Mouse (Mus musculus) intestine, embryonic 14.5 days (tissue): Measurements from ENCODE around the gene Zfp644. TPM values are rescaled to one million over a fixed set of nuclear protein-coding genes. Genes with fewer than 3 reads are reported as not detected.

Source experiments
- ATAC-seq: fragments of 200-750 bp; cut with Nextera tagmentation; replicated peaks from 2 replicates; pipeline ENCODE4 v1.8.0; 2017; ENCODE audit warnings: low read depth, moderate number of reproducible peaks, moderate TSS enrichment, moderate library complexity; ENCODE audit not compliant: low FRiP score, low TSS enrichment
- DNase-seq: peaks from one replicate; pipeline ENCODE4 v3.0.0-alpha.2; 2018; ENCODE audit warnings: low spot score
- H3K27ac ChIP-seq: fragments of 300-500 bp; sonication (generic); 2 replicates; pipeline ENCODE4 v1.5.1; 2014; ENCODE audit warnings: low read depth, mild to moderate bottlenecking, control low read depth
- H3K27me3 ChIP-seq: fragments of 300-500 bp; sonication (generic); replicated peaks from 2 replicates; pipeline ENCODE4 v1.6.1; 2014; ENCODE audit warnings: low read length, control low read depth; ENCODE audit not compliant: control insufficient read depth, insufficient read depth
- H3K36me3 ChIP-seq: fragments of 300-500 bp; sonication (generic); 2 replicates; pipeline ENCODE4 v1.6.1; 2014; ENCODE audit warnings: low read length, control low read depth; ENCODE audit not compliant: control insufficient read depth, insufficient read depth
- H3K4me1 ChIP-seq: fragments of 300-500 bp; sonication (generic); replicated peaks from 2 replicates; pipeline ENCODE4 v1.6.1; 2014; ENCODE audit warnings: low read length, control low read depth, mixed read lengths; ENCODE audit not compliant: control insufficient read depth, insufficient read depth
- H3K4me2 ChIP-seq: fragments of 300-500 bp; sonication (generic); 2 replicates; pipeline ENCODE4 v1.6.1; 2014; ENCODE audit warnings: low read length
- H3K4me3 ChIP-seq: fragments of 300-500 bp; sonication (generic); 2 replicates; pipeline ENCODE4 v1.5.1; 2014; ENCODE audit warnings: low read depth, low read length, control low read depth, mixed read lengths
- H3K9ac ChIP-seq: fragments of 300-500 bp; sonication (generic); 2 replicates; pipeline ENCODE4 v1.6.1; 2014; ENCODE audit warnings: mild to moderate bottlenecking, low read length
- H3K9me3 ChIP-seq: fragments of 300-500 bp; sonication (generic); 2 replicates; pipeline ENCODE4 v1.6.1; 2016; ENCODE audit warnings: low read length, control low read depth; ENCODE audit not compliant: control insufficient read depth
- WGBS: fragments of 180-500 bp; shearing (Covaris S2); extraction: QIAGEN DNeasy Blood & Tissue Kit; methylation state at CpG from one replicate; pipeline ENCODE4 v1.1.7; 2014; 5-methylcytosine and 5-hydroxymethylcytosine counted together
- polyA plus RNA-seq: library from polyadenylated mRNA; unstranded; fragments of >200 nt; fragmentation: Nextera tagmentation; extraction: Ambion mirVana; gene quantifications from 2 replicates; pipeline ENCODE4 v1.2.1, GENCODE M21; 2014

The Zfp644 gene
- polyA plus RNA-seq, 1 experiment from 2014 or later: 85.1 TPM

DNA sequence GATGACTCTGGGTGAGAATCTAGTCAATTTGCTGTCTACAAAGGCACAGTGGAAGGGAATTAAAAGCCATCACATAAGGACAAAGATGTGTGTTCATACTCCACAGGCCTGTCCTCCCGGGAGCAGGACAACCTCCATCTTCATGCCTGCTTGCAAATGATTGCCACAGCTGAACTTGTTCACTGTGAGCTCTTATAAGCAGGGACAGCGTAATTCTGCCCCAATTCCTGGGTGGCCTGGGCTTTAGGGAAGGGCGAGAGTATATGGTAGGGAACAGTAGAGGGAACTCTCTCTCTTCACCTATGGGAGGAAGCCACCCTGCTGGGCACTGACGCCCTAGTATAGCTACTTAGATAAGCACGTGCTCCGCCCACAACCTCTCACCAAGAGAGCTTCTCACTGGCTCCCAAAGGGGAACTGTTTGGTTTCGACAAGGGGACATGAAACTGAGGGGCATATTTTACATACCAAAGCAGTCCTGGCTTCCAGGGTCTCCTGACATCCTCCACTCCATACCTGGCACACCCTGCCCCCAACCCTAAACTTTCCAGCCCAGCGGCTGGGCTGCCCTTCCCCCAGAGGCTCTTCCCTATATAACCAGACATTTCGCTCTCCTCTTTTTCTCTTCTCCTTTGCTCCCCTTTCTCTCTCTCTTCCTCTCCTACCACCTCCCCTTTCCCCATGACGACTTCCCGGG is 12.4 kb upstream of the Zfp644 start:
- Histone ChIP-seq H3K36me3 (no peaks in the 10 kb centered on the region), H3K4me1 (peaks cover 12% of the 10 kb centered on the region), H3K9me3 (no peaks in the 10 kb centered on the region), H3K4me3 (no peak overlapping the region), H3K27me3 (no peaks in the 10 kb centered on the region), H3K27ac (no peak overlapping the region), H3K4me2 (no peak overlapping the region), H3K9ac (no peak overlapping the region)
- no peak; the same call in 1 of the 2 replicates for ATAC-seq
- no peak for DNase-seq
- WGBS: 40% methylated on average over 11 of the region's 11 CpGs

DNA sequence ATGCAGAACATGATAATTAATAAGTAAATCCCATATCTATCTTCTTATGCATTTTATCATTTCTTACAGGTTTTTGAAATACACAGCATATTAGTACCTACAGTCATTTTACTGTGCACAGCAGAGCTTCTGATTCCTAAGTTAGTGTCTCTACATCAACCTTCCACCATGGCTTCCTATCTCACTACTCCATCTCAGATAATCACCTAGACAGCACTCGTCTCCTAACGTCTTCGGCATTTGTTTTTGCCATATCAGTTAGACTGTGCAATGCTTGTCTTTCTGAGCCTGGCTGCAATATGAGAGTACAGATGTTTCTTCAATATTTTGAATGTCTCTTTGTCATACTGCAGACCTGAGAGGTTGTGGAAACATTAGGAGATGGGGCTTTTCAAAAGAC is 9.3 kb upstream of the Zfp644 start:
- no peak for DNase-seq
- Histone ChIP-seq H3K27ac (no peak overlapping the region), H3K27me3 (no peaks in the 10 kb centered on the region), H3K4me1 (peaks cover 3% of the 10 kb centered on the region; the same call in 1 of the 2 replicates), H3K4me3 (no peak overlapping the region), H3K4me2 (no peak overlapping the region), H3K9me3 (no peaks in the 10 kb centered on the region; the same call in 1 of the 2 replicates), H3K36me3 (no peaks in the 10 kb centered on the region), H3K9ac (no peak overlapping the region)
- no peak for ATAC-seq
- WGBS: 75% methylated on average over 3 of the region's 3 CpGs

DNA sequence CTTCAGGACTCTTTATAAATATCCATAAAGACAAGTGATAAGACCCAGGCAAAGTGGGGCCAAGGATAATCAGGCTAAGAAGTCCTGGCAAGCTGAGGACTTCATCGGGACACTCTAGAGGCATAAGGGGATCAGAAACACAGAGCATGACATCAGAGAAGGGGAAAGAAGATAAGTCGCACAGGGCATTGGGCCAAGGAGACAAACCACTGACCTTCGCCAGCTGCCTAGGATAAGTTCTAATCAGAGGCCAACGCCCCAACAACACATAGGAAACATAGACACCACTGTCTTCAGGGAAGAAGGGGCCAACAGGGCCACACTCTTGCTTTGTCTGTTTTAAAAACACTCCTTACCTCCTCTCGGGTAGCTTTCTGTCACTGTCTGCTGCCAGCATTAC is 8.1 kb upstream of the Zfp644 start:
- no peak overlapping the region for H3K4me3 ChIP-seq
- H3K9me3 ChIP-seq: no peaks in the 10 kb centered on the region; the same call in 1 of the 2 replicates
- H3K36me3 ChIP-seq: no peaks in the 10 kb centered on the region
- DNase-seq: no peak
- no peak overlapping the region for H3K4me2 ChIP-seq
- WGBS: 75% methylated on average over 5 of the region's 5 CpGs
- no peaks in the 10 kb centered on the region for H3K4me1 ChIP-seq
- H3K9ac ChIP-seq: no peak overlapping the region
- H3K27ac ChIP-seq: no peak overlapping the region
- no peak for ATAC-seq
- H3K27me3 ChIP-seq: no peaks in the 10 kb centered on the region

GRCm38 (mm10) chr5:106695681-106696395 is 1.2 kb downstream of the Zfp644 start:
- peak overlapping the region; percentile 69 for H3K4me2 ChIP-seq
- peak overlapping the region; percentile 98 for H3K9ac ChIP-seq
- H3K27ac ChIP-seq: peak overlapping the region; percentile 98
- H3K4me3 ChIP-seq: peak overlapping the region; percentile 79
- peak; percentile 87 for ATAC-seq
- no peaks in the 10 kb centered on the region for H3K9me3 ChIP-seq
- no peak for DNase-seq
- H3K36me3 ChIP-seq: peaks cover 10% of the 10 kb centered on the region; the same call in 1 of the 2 replicates
- H3K4me1 ChIP-seq: peaks cover 16% of the 10 kb centered on the region
- no peaks in the 10 kb centered on the region for H3K27me3 ChIP-seq
- under 1% methylated on average over 60 of the region's 63 CpGs for WGBS

- H3K4me3 ChIP-seq: peak overlapping the region; percentile 79
- H3K36me3 ChIP-seq: peaks cover 17% of the 10 kb centered on the region; the same call in 1 of the 2 replicates
- H3K9ac ChIP-seq: peak overlapping the region; percentile 98
- peaks cover 16% of the 10 kb centered on the region for H3K4me1 ChIP-seq
- H3K4me2 ChIP-seq: peak overlapping the region; percentile 69
- ATAC-seq: no peak
- 28% methylated on average over 9 of the region's 9 CpGs for WGBS
- no peaks in the 10 kb centered on the region for H3K27me3 ChIP-seq
- no peak for DNase-seq
- peak overlapping the region; percentile 98; the same call in 1 of the 2 replicates for H3K27ac ChIP-seq
- no peaks in the 10 kb centered on the region for H3K9me3 ChIP-seq
These were observed 1.9 kb downstream of the Zfp644 start for GRCm38 (mm10) chr5:106695141-106695540.

GRCm38 (mm10) chr5:106694683-106695082 is 2.4 kb downstream of the Zfp644 start:
- no peak overlapping the region for H3K9ac ChIP-seq
- no peaks in the 10 kb centered on the region for H3K9me3 ChIP-seq
- ATAC-seq (no peak), DNase-seq (no peak)
- peaks cover 20% of the 10 kb centered on the region; the same call in 1 of the 2 replicates for H3K36me3 ChIP-seq
- H3K4me1 ChIP-seq: peaks cover 16% of the 10 kb centered on the region
- WGBS: 100% methylated on average over 1 of the region's 1 CpGs
- H3K27me3 ChIP-seq: no peaks in the 10 kb centered on the region
- peak overlapping the region; percentile 69 for H3K4me2 ChIP-seq
- peak overlapping the region; percentile 79 for H3K4me3 ChIP-seq
- no peak overlapping the region for H3K27ac ChIP-seq

DNA sequence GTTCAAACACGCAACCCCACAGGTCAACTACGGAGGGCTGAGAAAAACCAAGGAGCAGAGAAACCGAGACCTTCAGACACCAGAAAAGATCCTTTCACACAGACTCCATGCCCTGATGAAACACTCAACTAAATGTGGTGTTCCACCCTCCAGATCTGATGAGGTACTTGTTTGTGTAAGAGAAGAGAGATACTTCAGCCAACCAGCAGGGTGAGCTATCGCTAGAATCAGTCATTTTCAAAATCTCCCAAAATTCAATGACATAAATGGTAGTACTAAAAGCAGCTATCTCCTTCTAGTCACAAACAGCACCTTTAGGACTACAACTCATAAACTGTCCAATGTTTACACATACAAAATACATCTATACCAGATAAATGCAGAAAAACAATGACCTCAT is 4.1 kb downstream of the Zfp644 start:
- peaks cover 20% of the 10 kb centered on the region; the same call in 1 of the 2 replicates for H3K36me3 ChIP-seq
- H3K4me1 ChIP-seq: peaks cover 16% of the 10 kb centered on the region
- no peak overlapping the region for H3K27ac ChIP-seq
- H3K27me3 ChIP-seq: no peaks in the 10 kb centered on the region
- ATAC-seq (no peak), DNase-seq (no peak)
- H3K9me3 ChIP-seq: no peaks in the 10 kb centered on the region
- no peak overlapping the region for H3K4me3 ChIP-seq
- no peak overlapping the region for H3K9ac ChIP-seq
- WGBS: 83% methylated on average over 4 of the region's 4 CpGs
- H3K4me2 ChIP-seq: no peak overlapping the region

- no peaks in the 10 kb centered on the region for H3K27me3 ChIP-seq
- 91% methylated on average over 6 of the region's 6 CpGs for WGBS
- H3K9me3 ChIP-seq: no peaks in the 10 kb centered on the region
- ATAC-seq: no peak
- H3K36me3 ChIP-seq: peaks cover 5% of the 10 kb centered on the region; the same call in 1 of the 2 replicates
- no peak overlapping the region for H3K9ac ChIP-seq
- no peak overlapping the region for H3K4me3 ChIP-seq
- H3K4me1 ChIP-seq: no peaks in the 10 kb centered on the region
- no peak overlapping the region for H3K27ac ChIP-seq
- DNase-seq: no peak
- no peak overlapping the region for H3K4me2 ChIP-seq
These were observed 16.2 kb downstream of the Zfp644 start for GRCm38 (mm10) chr5:106680636-106681458.
